Mouse (Mus musculus): ENCODE results near the gene Nppb.

GRCm38 (mm10) chr4:147938148-147939096, 47.2 kb upstream of the Nppb start:
- TF ChIP-seq CTCF (IDR thresholded peaks at IDR 0.05; ENCODE audit: low read depth) (no peak), EP300 (IDR thresholded peaks at IDR 0.05; ENCODE audit: low read depth) (no peak)

All from liver, embryonic 14.5 days (tissue).